Mouse (Mus musculus) C2C12 (cell line): Measurements from ENCODE around the gene Rpl39.

Experiments used
- CEBPB ChIP-seq: IDR thresholded peaks from one replicate; pipeline ENCODE4 v1.6.1; 2011; ENCODE audit warnings: low read depth, mild to moderate bottlenecking, control low read depth, moderate library complexity
- CTCF ChIP-seq: IDR thresholded peaks from one replicate; pipeline ENCODE4 v1.5.1; 2011; ENCODE audit not compliant: control insufficient read depth, insufficient read depth, insufficient read length
- FOSL1 ChIP-seq: IDR thresholded peaks from one replicate; pipeline ENCODE4 v1.8.0; 2011; ENCODE audit warnings: mild to moderate bottlenecking, low read length; ENCODE audit not compliant: poor library complexity, insufficient read depth, severe bottlenecking
- MAX ChIP-seq: IDR thresholded peaks from one replicate; pipeline ENCODE4 v1.6.1; 2011; ENCODE audit warnings: mild to moderate bottlenecking, control low read depth
- MYOD1 ChIP-seq: IDR thresholded peaks from one replicate; pipeline ENCODE4 v1.6.1; 2011; ENCODE audit warnings: low read depth; ENCODE audit not compliant: control insufficient read depth, insufficient read length
- MYOG ChIP-seq: IDR thresholded peaks from one replicate; pipeline ENCODE4 v1.6.1; 2011; ENCODE audit not compliant: control insufficient read depth, insufficient read length; ENCODE audit errors: extremely low read depth
- USF1 ChIP-seq: IDR thresholded peaks from one replicate; pipeline ENCODE4 v1.6.1; 2011; ENCODE audit warnings: low read depth, mild to moderate bottlenecking, control low read depth, moderate library complexity

DNA sequence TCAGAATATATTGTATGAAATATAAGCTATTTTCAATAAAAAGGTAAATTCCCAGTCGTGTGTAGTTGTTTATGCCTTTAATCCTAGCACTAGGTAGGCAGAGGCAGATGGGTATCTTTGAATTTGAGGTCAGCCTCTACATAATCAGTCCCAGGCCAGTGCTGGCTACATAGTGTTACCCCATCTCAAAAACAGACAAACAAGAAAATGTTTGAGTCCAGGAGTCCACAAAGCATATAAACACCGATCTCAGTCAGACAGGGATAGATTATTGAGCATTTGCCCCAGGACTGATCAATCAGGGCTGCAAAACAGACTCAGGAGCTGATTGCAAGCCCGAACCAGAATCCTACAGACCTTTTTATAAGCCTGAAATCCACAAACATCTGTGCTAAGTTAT lies 34.4 kb upstream of the Rpl39 start:
- no peak for TF ChIP-seq CTCF
- TF ChIP-seq MAX = no peak
- TF ChIP-seq FOSL1 = no peak
- TF ChIP-seq MYOG = no peak
- TF ChIP-seq MYOD1 = no peak
- no peak for TF ChIP-seq USF1
- no peak for TF ChIP-seq CEBPB
